Mouse (Mus musculus) testis, adult 2 months (tissue): ENCODE data around the gene Rbm4.

Experiments
- CTCF ChIP-seq: fragments of 200-500 bp; IDR thresholded peaks from 2 replicates; pipeline ENCODE4 v1.5.1; 2012; ENCODE audit warnings: low read depth, mild to moderate bottlenecking, inconsistent platforms, low read length, moderate library complexity; ENCODE audit not compliant: control insufficient read depth, insufficient read depth, insufficient replicate concordance
- POLR2A ChIP-seq: fragments of 200-500 bp; IDR thresholded peaks from 2 replicates; pipeline ENCODE4 v1.6.1; 2012; ENCODE audit warnings: low read depth, mild to moderate bottlenecking, inconsistent platforms, low read length, moderate library complexity; ENCODE audit not compliant: control insufficient read depth

DNA sequence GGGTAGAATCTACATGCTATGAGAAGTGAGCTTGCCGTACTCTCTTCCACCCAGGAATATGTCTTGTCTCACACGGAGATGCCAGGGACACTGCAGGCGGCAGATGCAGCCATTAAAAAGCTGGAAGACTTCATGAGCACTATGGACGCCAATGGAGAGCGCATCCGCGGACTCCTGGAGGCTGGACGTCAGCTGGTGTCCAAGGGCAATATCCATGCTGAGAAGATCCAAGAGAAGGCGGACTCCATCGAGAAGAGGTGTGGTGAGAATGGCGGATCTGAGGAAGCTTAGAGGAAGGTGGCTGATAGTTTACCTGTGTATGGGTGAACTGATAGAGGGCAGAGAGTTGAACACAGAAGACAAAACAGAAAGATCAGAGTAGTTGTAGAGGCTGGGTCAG lies 54.6 kb downstream of the Rbm4 start:
- TF ChIP-seq CTCF, result no peak
- no peak for TF ChIP-seq POLR2A
